Mouse (Mus musculus) bone marrow, adult 2 months (tissue): ENCODE results near the gene Palmd.

Source experiments
- CTCF ChIP-seq: fragments of 200-500 bp; IDR thresholded peaks from 2 replicates; pipeline ENCODE4 v1.5.1; 2011; ENCODE audit warnings: low read length, control low read depth; ENCODE audit not compliant: control insufficient read depth, insufficient read depth
- POLR2A ChIP-seq: fragments of 200-500 bp; IDR thresholded peaks from 2 replicates; pipeline ENCODE4 v1.6.1; 2011; ENCODE audit warnings: low read depth, mild to moderate bottlenecking, control low read depth, low read length, borderline replicate concordance; ENCODE audit not compliant: control insufficient read depth

- TF ChIP-seq CTCF (no peak), POLR2A (no peak)
Observed at GRCm38 (mm10) chr3:116986451-116986850, 17.7 kb upstream of the Palmd start.
